Mouse (Mus musculus): ENCODE measurements around the gene Fpr-rs6. TPM values are rescaled to one million over a fixed set of nuclear protein-coding genes. Genes with fewer than 3 reads are reported as not detected.

Fpr-rs6 gene
- not detected in 2 replicates for polyA plus RNA-seq (2012; rRNA removed)

GRCm38 (mm10) chr17:20182997-20183396 is at the start of gene Fpr-rs6:
Gene Fpr-rs6, minus strand, starts transcription at chr17:20183097.

Other genes starting within 250 kb of the Fpr-rs6 start
- not detected in 2 replicates for gene Vmn2r104, start 134.8 kb downstream of the Fpr-rs6 start, polyA plus RNA-seq (2012; rRNA removed)
- not detected in 2 replicates for gene Fpr-rs7, start 68.9 kb downstream of the Fpr-rs6 start, polyA plus RNA-seq (2012; rRNA removed)
- not detected in 2 replicates for gene Vmn2r105, start 52.0 kb upstream of the Fpr-rs6 start, polyA plus RNA-seq (2012; rRNA removed)
- not detected in 2 replicates for gene Vmn2r106, start 102.5 kb upstream of the Fpr-rs6 start, polyA plus RNA-seq (2012; rRNA removed)
- not detected in 2 replicates for gene Vmn2r107, start 162.1 kb upstream of the Fpr-rs6 start, polyA plus RNA-seq (2012; rRNA removed)
- gene Vmn1r224, start 231.0 kb upstream of the Fpr-rs6 start, polyA plus RNA-seq (2012; rRNA removed): not detected in 2 replicates

All from central nervous system, embryonic 14 days (tissue).